Mouse (Mus musculus) liver, embryonic 16.5 days (tissue): ENCODE results near the gene Irs2. TPM values are rescaled to one million over a fixed set of nuclear protein-coding genes. Genes with fewer than 3 reads are reported as not detected.

Source experiments
- ATAC-seq: fragments of 200-750 bp; cut with Nextera tagmentation; 2 replicates; pipeline ENCODE4 v1.8.0; 2017; ENCODE audit warnings: low read depth, mild to moderate bottlenecking, moderate number of reproducible peaks, moderate library complexity
- H3K27ac ChIP-seq: fragments of 300-500 bp; sonication (generic); 2 replicates; pipeline ENCODE4 v1.5.1; 2014; ENCODE audit warnings: mild to moderate bottlenecking, low read length
- H3K27me3 ChIP-seq: fragments of 300-500 bp; sonication (generic); 2 replicates; pipeline ENCODE4 v1.6.1; 2014; ENCODE audit warnings: low read depth, low read length, mixed read lengths; ENCODE audit not compliant: control insufficient read depth, insufficient read depth
- H3K36me3 ChIP-seq: fragments of 300-500 bp; sonication (generic); 2 replicates; pipeline ENCODE4 v1.6.1; 2014; ENCODE audit warnings: mild to moderate bottlenecking; ENCODE audit not compliant: control insufficient read depth, insufficient read depth
- H3K4me1 ChIP-seq: fragments of 300-500 bp; sonication (generic); 2 replicates; pipeline ENCODE4 v1.6.1; 2014; ENCODE audit warnings: low read depth, low read length, mixed read lengths; ENCODE audit not compliant: control insufficient read depth
- H3K4me2 ChIP-seq: fragments of 300-500 bp; sonication (generic); 2 replicates; pipeline ENCODE4 v1.6.1; 2014; ENCODE audit warnings: low read depth, low read length, mixed read lengths
- H3K4me3 ChIP-seq: fragments of 300-500 bp; sonication (generic); 2 replicates; pipeline ENCODE4 v1.5.1; 2014; ENCODE audit warnings: low read depth, mild to moderate bottlenecking, low read length
- H3K9ac ChIP-seq: fragments of 300-500 bp; sonication (generic); 2 replicates; pipeline ENCODE4 v1.6.1; 2014; ENCODE audit warnings: low read depth, low read length
- H3K9me3 ChIP-seq: fragments of 300-500 bp; sonication (generic); replicated peaks from 2 replicates; pipeline ENCODE4 v1.6.1; 2016; ENCODE audit warnings: low read length; ENCODE audit not compliant: control insufficient read depth
- WGBS: fragments of 180-500 bp; shearing (Covaris S2); extraction: QIAGEN DNeasy Blood & Tissue Kit; methylation state at CpG from one replicate; pipeline ENCODE4 v1.1.7; 2014; ENCODE audit not compliant: insufficient replicate concordance; 5-methylcytosine and 5-hydroxymethylcytosine counted together
- polyA plus RNA-seq: library from polyadenylated mRNA; unstranded; fragments of >200 nt; fragmentation: Nextera tagmentation; extraction: Ambion mirVana; gene quantifications from 2 replicates; pipeline ENCODE4 v1.2.1, GENCODE M21; 2015

Irs2 gene
- polyA plus RNA-seq, 1 experiment from 2014 or later: 3.2 TPM

- no peak overlapping the region for H3K9ac ChIP-seq
These were observed 68.4 kb downstream of the Irs2 start for GRCm38 (mm10) chr8:10939883-10940282.

GRCm38 (mm10) chr8:10939210-10939782 is 69.0 kb downstream of the Irs2 start:
- H3K36me3 ChIP-seq: no peaks in the 10 kb centered on the region
- peaks cover 10% of the 10 kb centered on the region for H3K4me1 ChIP-seq
- H3K9ac ChIP-seq: no peak overlapping the region
- ATAC-seq: no peak
- peak overlapping the region; percentile 59 for H3K27ac ChIP-seq
- no peak overlapping the region for H3K4me2 ChIP-seq
- H3K9me3 ChIP-seq: no peaks in the 10 kb centered on the region
- 53% methylated on average over 3 of the region's 3 CpGs for WGBS
- H3K4me3 ChIP-seq: no peak overlapping the region
- H3K27me3 ChIP-seq: no peaks in the 10 kb centered on the region

More at GRCm38 (mm10) chr8:10939883-10940282, 68.4 kb downstream of the Irs2 start:
- 50% methylated on average over 6 of the region's 6 CpGs for WGBS
- Histone ChIP-seq H3K4me1 (peaks cover 10% of the 10 kb centered on the region), H3K4me2 (no peak overlapping the region), H3K27me3 (no peaks in the 10 kb centered on the region), H3K36me3 (no peaks in the 10 kb centered on the region), H3K27ac (peak overlapping the region; percentile 65), H3K9me3 (no peaks in the 10 kb centered on the region), H3K4me3 (no peak overlapping the region)
- peak; percentile 87 for ATAC-seq

- Histone ChIP-seq H3K27me3 (no peaks in the 10 kb centered on the region), H3K4me3 (no peak overlapping the region), H3K4me2 (no peak overlapping the region), H3K9ac (no peak overlapping the region), H3K27ac (0 out of 2 replicates have a peak overlapping the region, but pooled peaks have one; percentile 33), H3K4me1 (peaks cover 10% of the 10 kb centered on the region), H3K36me3 (no peaks in the 10 kb centered on the region), H3K9me3 (no peaks in the 10 kb centered on the region)
- no peak for ATAC-seq
- WGBS: 65% methylated on average over 6 of the region's 6 CpGs
These were observed 70.0 kb downstream of the Irs2 start for GRCm38 (mm10) chr8:10938284-10938683.

GRCm38 (mm10) chr8:10936646-10937045 is 71.6 kb downstream of the Irs2 start:
- Histone ChIP-seq H3K27me3 (no peaks in the 10 kb centered on the region), H3K36me3 (no peaks in the 10 kb centered on the region), H3K9me3 (no peaks in the 10 kb centered on the region), H3K27ac (peak overlapping the region; percentile 68), H3K4me2 (no peak overlapping the region), H3K4me1 (peaks cover 10% of the 10 kb centered on the region), H3K9ac (no peak overlapping the region), H3K4me3 (no peak overlapping the region)
- ATAC-seq: peak; percentile 32; the same call in 1 of the 2 replicates
- 73% methylated on average over 9 of the region's 9 CpGs for WGBS

- Histone ChIP-seq H3K27me3 (no peaks in the 10 kb centered on the region), H3K4me3 (no peak overlapping the region), H3K36me3 (no peaks in the 10 kb centered on the region), H3K4me2 (no peak overlapping the region), H3K9ac (no peak overlapping the region), H3K9me3 (no peaks in the 10 kb centered on the region), H3K4me1 (peaks cover 10% of the 10 kb centered on the region), H3K27ac (no peak overlapping the region)
- WGBS: 55% methylated on average over 8 of the region's 8 CpGs
- ATAC-seq: peak; percentile 25
These were observed 73.0 kb downstream of the Irs2 start for GRCm38 (mm10) chr8:10935231-10935630.
